Mouse (Mus musculus) neutrophil, adult 5-6 weeks (primary cell): ENCODE measurements around the gene Exoc3l4. TPM values are rescaled to one million over a fixed set of nuclear protein-coding genes. Genes with fewer than 3 reads are reported as not detected.
A peak's percentile ranks its signal among the peaks of the same experiment; 100 is the strongest.

ENCODE experiments used
- ATAC-seq: fragments of 151-379, 151-347 bp; 2 replicates; pipeline ENCODE4 v1.8.0; 2017; ENCODE audit warnings: mild to moderate bottlenecking, moderate TSS enrichment; ENCODE audit not compliant: insufficient number of reproducible peaks, poor library complexity, low FRiP score, severe bottlenecking; ENCODE audit errors: extremely low read depth
- total RNA-seq: library from RNA; stranded (forward); fragments of 200-1000 nt; gene quantifications from 2 replicates; pipeline ENCODE4 v1.2.3, GENCODE M21; 2017

The Exoc3l4 gene
- total RNA-seq, 1 experiment from 2014 or later: not detected

DNA sequence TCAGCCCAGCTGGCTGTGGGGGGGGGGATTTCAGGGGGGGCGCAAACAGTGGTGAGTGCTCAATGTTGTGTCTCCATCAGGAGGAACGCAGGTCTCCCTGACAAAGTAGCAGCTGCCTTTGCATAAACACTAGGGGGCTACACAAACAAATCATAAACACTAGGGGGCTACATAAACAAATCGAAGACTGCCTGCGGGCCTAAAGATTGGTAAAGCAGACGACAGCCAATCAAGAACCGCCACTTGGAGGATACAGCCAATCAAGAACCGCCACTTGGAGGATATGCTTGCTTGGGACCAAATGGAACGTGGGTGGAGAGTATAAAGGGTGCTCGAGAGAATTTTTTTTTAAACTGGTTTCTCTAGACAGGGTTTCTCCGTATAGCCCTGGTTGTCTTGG is 11.9 kb upstream of the Exoc3l4 start:
- ATAC-seq: no peak

DNA sequence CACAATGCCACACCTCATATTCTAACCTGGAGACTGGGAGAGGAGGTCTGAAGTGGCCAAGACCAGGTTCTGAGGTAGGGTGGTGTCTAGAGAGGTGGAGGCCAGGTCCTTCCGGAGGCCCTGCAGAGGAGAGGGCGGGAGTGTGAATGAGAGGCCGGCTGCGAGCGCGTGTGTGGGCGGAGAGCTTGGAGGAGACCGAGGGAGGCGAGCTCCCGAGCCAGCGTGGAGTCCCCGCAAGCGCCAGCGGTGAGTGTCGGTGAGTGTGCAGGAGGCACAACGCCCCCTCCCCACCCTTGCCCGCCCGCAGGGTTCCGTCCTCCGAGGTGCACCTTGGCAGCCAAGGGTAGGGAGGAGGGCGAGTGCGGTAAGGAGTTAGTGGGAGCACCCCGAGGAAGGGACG is 10.2 kb upstream of the Exoc3l4 start, which contains the start of gene Lbhd2:
Gene Lbhd2, plus strand, starts transcription at position 188 of the 400 bp plus-strand sequence.
- no peak for ATAC-seq

DNA sequence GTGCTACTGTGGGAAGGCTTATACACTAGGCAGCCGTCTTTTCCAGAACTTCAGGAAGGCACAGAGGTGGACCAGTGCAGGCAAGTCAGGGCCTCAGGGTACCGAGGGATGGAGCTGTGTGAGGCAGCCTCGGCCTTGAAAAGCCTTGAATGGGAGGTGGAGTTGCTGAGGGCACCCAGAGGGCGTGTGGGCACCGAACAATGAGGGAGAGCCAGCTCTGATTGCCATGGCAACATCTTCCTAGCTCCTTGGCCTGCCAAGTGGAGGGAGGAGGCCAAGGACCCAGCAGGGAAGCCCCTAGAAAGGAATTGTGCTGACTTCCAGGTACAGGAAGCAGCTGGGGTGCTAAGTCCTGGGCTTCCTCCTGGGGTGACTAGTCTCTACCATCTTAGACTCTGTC is 7.2 kb upstream of the Exoc3l4 start:
- ATAC-seq: no peak

DNA sequence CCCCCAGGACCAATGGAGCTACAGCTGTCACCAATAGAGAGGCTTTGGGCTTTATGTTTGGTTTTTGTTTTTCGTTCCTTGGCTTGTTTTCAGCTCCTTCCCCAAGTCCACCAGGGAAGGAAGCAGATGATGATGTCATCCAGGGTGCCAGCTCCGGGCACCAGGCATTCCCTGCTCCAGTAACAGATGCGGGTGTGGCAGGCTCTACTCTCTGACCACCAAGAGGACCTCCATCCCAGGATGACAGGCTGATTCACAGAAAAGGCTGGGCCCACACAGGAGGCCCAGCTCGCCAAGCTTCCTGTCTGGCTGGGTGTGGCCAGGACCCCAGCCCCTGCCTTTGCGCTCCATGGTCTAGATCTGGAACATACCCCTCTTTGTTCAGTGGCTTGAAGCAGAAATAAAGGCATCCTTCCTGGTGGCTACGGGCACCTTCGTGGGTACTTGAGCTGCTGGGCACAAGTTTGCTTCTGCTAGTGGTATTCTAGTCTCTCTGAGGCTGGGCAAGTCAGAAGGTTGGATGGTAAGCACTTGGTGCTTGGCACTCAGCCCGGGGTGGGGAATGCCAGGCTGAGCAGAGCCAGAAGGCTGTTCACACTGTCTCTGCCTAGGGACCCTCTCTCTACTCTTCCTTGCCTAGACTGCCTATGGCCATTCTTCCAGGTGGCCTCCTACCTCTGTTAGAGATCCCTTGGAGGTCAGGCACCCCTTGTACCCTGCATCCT is 5.0 kb upstream of the Exoc3l4 start:
- ATAC-seq: no peak

DNA sequence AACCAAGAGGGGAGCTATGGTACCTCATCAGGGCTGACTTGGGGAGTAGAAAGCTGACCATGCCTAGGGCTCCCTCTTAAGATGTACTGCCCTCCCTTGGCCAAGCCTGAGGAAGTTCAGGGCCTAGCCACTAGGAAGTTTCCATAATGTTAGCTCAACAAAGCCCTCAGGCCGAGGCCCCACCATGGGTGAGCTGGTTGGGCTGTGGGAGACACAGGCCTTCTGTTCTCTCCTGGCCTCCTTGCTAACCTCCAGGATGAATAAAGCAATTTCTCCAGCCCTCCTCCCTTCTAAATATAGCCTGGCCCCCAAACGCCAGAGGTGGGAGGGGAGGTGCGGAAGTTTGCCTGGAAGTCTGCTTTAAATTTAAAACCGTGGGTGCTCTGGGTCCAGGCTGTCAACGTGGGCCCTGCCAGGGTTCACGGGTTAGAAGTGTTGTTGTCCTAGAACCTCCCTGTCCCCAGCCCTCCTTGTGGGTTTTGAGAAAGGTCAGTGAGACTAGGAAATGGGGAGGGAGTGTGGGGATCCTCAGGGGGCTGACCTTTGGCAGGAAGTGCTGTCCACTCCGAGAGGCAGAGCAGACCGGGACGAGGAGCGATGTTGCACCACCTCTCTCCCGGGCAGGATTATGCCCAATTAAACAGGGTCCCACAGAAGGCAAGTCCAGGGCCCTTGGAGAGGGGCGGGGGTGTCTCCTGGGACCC is 4.1 kb upstream of the Exoc3l4 start:
- ATAC-seq: no peak

DNA sequence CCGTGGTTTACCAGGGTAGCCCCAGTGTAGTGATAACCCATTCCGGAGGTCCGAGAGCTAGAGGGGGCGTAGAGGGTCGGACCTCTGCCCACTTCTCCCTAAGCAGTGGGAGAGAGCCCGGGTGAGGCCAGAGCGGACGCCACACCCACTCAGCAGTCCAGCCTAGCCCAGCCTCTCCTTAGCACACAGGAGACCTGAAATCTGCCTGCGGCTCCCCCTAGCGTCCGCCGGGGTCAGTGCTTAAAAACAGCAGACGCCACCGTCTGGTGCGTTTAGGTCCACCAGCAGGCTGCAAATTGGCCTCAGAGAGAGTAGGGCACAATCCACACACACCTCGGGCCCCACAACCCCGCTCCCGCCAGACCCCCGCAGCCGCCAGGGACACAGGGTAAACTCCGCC is 3.5 kb upstream of the Exoc3l4 start:
- peak; percentile 67; the same call in 1 of the 2 replicates for ATAC-seq

DNA sequence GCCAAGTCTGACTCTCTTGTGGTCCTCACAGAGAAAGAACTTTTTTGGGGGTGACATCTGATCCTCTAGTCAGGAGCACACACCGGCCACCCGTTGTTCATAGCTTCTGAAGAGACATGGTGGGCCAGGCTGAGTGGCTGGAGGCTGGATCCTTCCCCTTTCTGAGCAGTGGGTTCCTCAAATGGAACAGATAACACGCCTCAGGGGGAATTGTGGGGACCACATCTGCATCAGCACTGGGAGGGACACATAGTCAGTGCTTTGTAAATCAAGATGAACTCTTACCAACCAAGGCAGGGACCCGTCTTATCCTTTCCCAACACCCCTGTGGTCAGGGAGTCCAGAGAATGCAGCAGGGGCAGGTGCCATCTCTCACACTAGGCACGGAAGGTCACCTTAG is 3.1 kb downstream of the Exoc3l4 start:
- no peak for ATAC-seq

DNA sequence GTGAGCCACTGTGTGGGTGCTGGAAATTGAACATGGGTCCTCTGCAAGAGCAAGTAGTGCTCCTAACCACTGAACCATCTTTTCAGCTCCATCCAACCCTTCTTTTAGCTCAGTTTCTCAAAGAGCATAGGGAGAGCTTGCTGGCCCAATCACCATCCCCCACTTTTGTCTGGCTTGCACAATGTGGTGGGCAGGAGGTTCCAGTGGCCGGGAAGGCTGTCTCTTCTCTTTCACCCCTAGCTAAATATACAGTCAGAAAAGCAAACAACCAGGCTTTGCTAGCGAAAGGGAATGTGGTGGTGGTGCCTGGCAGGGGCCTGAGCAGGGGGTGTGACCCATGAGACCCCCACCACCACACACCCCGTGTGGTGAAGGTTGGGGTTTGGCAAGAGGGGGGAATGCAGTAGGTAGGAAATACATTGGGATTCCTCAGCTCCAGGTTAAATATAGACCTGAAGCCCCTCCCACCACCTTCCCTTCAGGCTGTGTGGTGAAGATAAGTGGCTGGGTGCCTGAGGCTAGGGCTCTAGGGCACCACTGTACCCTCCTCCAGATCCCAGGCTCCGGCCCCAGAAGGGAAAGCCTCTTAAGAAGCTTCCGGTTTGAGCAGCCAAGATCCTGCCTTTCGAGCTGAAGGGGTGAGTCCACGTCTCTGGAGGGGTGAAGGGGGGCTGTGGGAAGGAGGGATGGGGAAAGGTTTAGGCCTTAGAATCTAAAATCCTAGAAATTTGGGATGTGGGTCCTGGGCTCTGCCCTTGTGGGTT is 4.3 kb downstream of the Exoc3l4 start:
- no peak for ATAC-seq

DNA sequence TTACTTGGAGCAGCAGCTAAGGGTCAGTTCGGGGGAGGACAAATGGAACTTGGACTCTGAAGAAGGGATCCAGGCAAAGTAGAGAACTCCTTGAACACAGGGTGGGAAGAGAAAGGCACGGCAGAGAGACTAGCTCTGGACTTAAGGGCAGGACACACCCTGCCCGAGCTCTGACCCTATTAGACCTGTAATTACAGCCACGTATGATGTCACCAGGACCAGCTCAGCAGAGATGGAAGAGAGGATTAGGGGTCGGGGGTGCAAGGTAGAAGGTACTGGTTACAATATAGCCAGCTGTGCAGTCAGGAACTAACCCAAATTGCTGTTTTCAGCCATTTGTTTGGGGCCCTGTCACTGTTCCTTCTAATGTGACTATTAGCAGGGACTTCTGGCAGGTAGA is 6.0 kb downstream of the Exoc3l4 start:
- no peak for ATAC-seq

DNA sequence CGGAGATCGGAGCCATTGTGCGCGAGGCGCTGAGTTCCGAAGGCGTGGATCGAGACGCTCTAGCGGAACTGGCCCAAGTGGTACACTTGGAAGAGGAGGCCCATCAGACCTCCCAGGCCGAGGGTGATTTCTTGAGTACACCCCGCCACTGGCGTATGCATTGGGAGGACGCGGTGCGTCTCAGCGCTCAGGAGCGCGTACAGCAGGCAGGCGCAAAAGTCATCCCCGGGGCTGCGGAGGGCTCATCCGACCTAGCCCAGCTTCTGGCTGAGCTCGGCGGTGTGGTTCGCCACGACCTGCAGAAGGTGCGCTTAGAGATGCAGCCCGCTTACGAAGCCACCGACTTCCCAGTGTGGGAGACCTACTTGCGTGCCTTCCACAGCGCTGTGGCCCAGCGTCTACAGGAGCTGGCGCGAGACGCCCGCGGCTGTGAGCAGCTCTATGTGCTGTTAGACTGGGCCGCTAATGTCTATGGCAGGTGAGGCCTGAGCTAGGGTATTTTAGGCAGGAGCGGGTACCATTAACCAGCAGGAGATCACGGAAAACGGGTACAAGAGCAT is 6.8 kb downstream of the Exoc3l4 start:
- no peak for ATAC-seq

DNA sequence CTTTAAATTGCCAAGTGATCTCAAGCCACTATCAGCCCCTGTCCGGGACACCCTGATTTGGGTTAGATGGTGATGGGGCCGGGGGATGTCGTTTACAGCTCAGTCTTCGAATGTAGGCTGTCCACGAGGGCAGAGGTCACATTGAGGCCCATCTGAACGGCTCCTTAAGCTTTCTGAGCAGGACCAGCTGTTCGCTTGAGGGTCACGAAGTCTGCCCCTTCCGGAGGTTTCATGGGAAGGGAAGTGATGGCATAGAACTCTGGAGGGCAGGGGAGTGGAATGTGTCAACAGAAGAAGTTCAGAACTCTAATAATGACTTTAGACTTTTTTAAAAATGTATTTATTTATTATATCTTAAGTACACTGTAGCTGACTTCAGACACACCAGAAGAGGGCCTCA is 7.7 kb downstream of the Exoc3l4 start:
- ATAC-seq: no peak

DNA sequence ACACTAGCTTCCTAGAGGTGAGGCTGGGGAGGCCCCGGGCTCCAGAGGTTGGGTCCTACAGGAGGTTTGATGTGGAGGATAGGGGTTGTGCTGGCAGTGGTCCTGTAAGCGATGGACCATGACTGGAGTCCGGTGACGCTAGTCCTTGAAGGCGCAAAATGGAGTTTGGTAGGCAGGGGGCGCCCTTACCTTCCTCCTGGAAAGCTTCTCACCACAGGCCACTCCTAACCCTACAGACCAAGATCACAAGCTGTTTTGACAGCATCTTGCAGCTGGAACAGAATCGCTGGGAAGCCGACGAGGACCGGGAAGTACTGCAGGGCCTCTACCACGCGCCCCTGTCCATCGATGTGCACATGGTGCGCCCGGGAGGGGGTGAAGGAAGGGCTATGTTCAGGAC is 8.4 kb downstream of the Exoc3l4 start:
- ATAC-seq: peak; percentile 42; the same call in 1 of the 2 replicates

DNA sequence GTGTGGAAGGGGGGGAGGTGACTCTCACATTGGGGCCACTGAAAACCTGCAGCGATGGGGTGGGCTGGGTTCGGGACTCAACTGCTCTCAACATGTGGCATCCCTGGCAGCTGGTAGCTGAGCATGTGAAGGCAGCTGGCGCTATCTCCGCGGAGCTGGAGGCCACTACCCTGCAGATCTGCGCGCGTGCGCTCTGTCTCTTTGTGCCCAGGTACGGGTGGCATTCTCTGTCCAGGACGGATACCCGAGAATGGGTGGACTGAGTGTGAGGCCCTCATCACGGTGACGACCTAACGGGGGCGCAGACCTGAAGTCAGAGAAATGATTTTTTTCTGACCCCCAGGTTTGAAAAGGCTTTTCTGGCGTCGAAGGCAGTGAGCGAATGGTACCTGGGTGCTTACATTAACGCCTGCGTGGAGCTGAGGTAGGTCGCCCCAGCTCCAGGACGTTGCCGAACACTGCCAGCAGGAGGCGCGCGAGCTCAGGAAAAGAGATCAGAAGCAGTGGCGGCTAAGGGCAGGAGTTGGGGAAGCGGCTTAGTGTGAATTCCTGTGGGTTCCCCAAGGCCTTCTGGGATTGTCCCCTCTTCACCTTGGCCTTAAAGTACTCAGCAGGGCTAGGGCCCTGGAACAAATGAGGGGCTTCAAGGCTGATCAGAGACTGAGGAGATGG is 9.1 kb downstream of the Exoc3l4 start:
- peak; percentile 56 for ATAC-seq

DNA sequence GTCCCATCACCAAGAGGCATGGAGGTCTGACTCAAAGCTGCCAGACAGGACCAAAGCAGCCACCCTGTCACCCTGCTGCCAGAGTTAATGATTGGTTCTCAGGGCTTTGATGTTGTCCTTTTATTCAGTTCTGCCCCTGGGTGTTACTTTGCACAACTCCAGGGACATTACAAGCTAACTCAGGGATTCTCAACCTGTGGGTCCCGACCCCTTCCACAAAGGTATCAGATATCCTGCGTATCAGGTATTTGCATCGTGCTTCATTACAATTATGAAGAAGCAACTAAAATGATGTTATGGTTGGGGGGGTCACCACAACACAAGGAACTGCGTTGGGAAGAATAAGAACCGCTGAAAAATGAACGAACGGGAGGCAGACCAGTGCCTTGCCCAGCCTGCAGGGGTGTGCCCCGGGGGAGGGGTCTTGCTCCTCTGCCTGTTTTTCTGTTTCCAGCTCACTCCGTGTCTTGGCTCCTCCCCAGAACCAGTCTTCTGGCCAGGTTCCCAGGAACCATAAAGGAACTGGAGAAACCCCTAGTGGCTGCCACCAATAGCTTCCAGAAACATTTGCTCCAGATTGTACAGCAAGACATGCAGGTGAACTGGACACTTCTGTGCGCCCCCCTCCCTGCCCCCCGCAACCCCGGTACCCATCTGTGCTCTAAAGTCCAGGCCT is 10.8 kb downstream of the Exoc3l4 start:
- no peak for ATAC-seq

DNA sequence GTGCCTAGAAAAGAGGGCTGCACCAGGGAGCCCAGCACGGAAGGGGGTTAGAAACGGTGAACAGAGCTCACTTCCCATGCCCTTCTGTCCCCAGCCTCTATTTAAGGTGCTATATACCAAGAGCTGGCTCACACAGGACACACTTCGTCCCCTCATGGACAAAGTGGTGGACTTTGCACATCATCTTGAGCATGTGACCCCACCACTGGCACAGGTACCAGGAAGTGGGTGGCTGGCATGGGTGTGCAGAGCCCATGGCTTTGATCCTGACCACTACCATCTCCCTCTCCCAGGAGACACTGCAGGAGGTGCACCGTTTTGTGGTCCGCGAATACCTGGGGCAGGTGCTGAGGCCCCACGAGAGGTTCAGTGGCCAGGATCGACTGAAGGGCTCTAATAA is 11.5 kb downstream of the Exoc3l4 start:
- ATAC-seq: no peak

DNA sequence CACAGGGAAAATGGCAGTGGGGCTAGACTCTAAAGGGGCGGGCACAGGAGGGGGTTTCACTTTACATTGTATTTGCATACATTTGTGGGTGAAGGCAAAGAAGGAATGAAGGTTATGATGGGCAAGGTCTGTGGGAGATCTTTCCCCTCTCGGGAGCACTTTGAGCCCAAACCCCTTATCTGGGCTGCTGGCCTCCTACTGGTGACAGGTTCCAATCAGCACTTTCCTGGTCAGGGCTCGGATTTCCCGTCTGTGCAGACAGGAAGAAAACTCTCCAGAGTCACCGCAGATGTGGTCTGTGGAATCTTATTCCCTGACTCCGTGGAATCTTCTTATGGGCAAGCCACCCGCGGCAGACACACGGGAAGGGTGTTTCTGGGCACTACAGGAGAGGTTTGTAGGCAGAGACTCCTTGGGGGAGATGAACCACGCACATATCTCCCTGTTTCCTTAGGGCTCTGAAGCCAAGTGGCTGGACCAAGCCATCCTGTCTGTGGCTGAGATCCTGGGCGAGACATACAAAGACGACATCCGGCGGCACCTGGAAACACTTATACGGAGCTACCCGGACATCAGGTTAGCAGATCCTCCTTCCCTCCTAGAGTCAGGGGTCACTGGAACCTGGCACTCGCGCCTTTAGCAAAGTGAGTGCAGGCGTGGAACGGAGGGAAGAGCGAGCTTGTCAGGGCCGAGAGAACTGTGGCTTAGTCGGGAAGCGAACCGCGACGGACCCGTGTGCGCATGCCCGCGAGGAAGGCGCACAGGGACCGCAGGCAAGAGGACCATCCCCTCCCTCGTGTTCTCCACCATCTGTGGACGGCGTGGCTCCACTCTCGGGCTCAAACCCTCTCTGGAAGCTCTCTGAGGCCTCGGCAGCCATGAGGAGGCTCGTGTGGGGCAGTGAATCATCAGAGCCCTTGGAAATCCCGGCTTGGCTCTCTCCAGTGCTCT is 12.4 kb downstream of the Exoc3l4 start:
- ATAC-seq: no peak

DNA sequence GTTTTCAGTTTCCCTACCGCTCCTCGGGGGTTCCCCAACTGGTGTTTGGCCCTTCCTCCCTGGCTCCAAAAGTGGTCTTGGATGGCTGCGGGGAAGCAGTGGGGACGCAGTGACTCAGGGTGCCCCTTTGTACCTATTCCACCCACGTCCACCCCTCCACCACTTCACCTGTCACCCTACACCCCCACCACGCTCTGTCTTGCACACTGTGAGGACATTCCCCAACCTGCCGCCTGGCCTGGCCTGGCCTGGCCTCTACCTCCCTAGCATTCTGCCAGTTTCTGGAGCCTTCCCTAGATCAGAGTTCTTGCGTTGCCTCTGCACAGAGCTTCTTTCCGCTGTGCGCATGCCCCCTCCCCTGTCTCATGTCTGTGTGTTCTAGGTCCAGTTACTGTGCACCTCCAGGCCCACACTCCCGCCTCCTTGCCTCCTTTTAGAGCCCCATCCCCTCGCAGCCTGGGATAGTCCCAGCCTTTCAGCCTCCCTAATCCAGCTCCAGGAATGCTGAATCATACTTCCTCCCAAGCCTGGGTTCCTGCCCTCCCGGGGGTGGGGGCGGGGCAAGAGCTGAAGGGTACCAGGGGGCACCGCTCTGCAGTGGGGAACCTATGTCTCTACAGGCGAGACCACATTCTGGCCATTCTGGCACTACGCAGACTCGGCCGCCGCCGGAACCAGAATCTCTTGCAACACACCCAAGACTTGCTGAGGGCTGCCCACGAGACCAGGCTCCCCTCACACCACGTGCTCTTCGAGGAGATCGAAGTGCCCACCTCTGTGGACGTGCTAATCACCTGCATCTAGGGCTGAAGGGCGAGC is 13.4 kb downstream of the Exoc3l4 start:
- peak; percentile 5; the same call in 1 of the 2 replicates for ATAC-seq
